Mouse (Mus musculus) heart, embryonic 13.5 days (tissue): ENCODE measurements around the gene Fank1. TPM values are rescaled to one million over a fixed set of nuclear protein-coding genes. Genes with fewer than 3 reads are reported as not detected.

Source experiments
- ATAC-seq: fragments of 200-750 bp; cut with Nextera tagmentation; 2 replicates; pipeline ENCODE4 v1.8.0; 2017; ENCODE audit warnings: moderate TSS enrichment; ENCODE audit not compliant: insufficient number of reproducible peaks, low FRiP score, low TSS enrichment; ENCODE audit errors: extremely low read depth
- H3K27ac ChIP-seq: fragments of 300-500 bp; sonication (generic); replicated peaks from 2 replicates; pipeline ENCODE4 v1.5.1; 2015; ENCODE audit warnings: moderate library complexity, mild to moderate bottlenecking, inconsistent platforms
- H3K27me3 ChIP-seq: fragments of 300-500 bp; sonication (generic); replicated peaks from 2 replicates; pipeline ENCODE4 v1.6.1; 2015; ENCODE audit warnings: mild to moderate bottlenecking, inconsistent platforms
- H3K36me3 ChIP-seq: fragments of 300-500 bp; sonication (generic); 2 replicates; pipeline ENCODE4 v1.6.1; 2015; ENCODE audit warnings: mild to moderate bottlenecking, inconsistent platforms
- H3K4me1 ChIP-seq: fragments of 300-500 bp; sonication (generic); 2 replicates; pipeline ENCODE4 v1.6.1; 2015; ENCODE audit warnings: inconsistent platforms
- H3K4me2 ChIP-seq: fragments of 300-500 bp; sonication (generic); 2 replicates; pipeline ENCODE4 v1.6.1; 2015; ENCODE audit warnings: inconsistent platforms, mild to moderate bottlenecking, moderate library complexity
- H3K4me3 ChIP-seq: fragments of 300-500 bp; sonication (generic); 2 replicates; pipeline ENCODE4 v1.5.1; 2015; ENCODE audit warnings: moderate library complexity, mild to moderate bottlenecking, inconsistent platforms
- H3K9ac ChIP-seq: fragments of 300-500 bp; sonication (generic); 2 replicates; pipeline ENCODE4 v1.6.1; 2015; ENCODE audit warnings: inconsistent platforms, mild to moderate bottlenecking, moderate library complexity
- H3K9me3 ChIP-seq: fragments of 300-500 bp; sonication (generic); 2 replicates; pipeline ENCODE4 v1.6.1; 2016; ENCODE audit warnings: inconsistent platforms
- WGBS: fragments of 180-500 bp; shearing (Covaris S2); methylation state at CpG from one replicate; pipeline ENCODE4 v1.1.7; 2015; ENCODE audit warnings: mixed read lengths; 5-methylcytosine and 5-hydroxymethylcytosine counted together
- polyA plus RNA-seq: library from polyadenylated mRNA; unstranded; fragments of >200 nt; fragmentation: Nextera tagmentation; extraction: Ambion mirVana; gene quantifications from 2 replicates; pipeline ENCODE4 v1.2.1, GENCODE M21; 2015

Fank1 gene
- polyA plus RNA-seq, 1 experiment from 2014 or later: not detected

DNA sequence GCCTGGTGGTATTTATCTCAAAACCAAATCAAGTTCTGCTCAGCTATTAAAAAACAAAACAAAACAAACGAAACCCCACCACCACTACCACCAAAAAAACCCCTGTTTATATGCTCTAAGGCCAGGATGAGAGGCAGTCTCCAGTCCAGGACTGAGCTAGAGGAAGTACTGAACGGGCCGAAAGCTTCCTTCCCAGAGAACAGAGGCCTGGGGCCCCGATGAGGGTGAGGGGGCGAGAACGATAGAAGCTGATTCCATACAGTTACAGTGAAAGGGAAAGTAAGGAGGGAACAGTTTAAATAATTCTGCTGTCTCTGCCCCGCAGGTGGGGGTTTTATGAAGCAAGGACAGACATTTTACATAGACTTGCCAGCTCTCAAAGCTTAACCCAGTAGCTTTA lies 52.9 kb downstream of the Fank1 start:
- H3K9ac ChIP-seq: no peak overlapping the region
- H3K27ac ChIP-seq: no peak overlapping the region
- no peak overlapping the region for H3K4me3 ChIP-seq
- no peaks in the 10 kb centered on the region for H3K36me3 ChIP-seq
- peaks cover 11% of the 10 kb centered on the region for H3K4me1 ChIP-seq
- H3K4me2 ChIP-seq: no peak overlapping the region
- ATAC-seq: no peak
- no peaks in the 10 kb centered on the region for H3K27me3 ChIP-seq
- no peaks in the 10 kb centered on the region for H3K9me3 ChIP-seq
- WGBS: 53% methylated on average over 7 of the region's 7 CpGs

DNA sequence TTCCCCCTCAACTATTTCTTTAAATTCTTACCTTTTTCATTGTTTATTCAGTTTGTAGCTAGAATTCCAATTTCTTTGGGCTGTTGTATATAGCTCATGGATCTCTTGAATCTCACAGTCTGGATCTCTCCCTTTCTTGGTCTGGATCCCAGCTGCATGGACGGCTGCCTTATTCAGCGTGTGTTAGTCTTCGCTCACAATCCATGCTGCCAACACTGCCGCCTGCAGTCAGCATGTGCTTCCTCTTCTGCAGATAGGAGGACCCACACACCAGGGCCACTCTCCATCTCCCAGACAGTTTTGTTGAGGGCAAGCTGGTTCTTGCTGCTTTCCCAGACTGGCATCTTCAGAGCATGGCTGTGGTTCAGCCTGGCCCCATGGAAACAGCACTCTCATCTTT lies 62.9 kb downstream of the Fank1 start:
- H3K4me1 ChIP-seq: no peaks in the 10 kb centered on the region
- no peaks in the 10 kb centered on the region; the same call in 1 of the 2 replicates for H3K27me3 ChIP-seq
- ATAC-seq: no peak
- H3K27ac ChIP-seq: no peak overlapping the region
- H3K4me3 ChIP-seq: no peak overlapping the region
- no peak overlapping the region for H3K9ac ChIP-seq
- 68% methylated on average over 4 of the region's 4 CpGs for WGBS
- 0 out of 2 replicates have a peak, but pooled peaks cover 3% of the 10 kb centered on the region for H3K9me3 ChIP-seq
- H3K36me3 ChIP-seq: no peaks in the 10 kb centered on the region
- H3K4me2 ChIP-seq: no peak overlapping the region

DNA sequence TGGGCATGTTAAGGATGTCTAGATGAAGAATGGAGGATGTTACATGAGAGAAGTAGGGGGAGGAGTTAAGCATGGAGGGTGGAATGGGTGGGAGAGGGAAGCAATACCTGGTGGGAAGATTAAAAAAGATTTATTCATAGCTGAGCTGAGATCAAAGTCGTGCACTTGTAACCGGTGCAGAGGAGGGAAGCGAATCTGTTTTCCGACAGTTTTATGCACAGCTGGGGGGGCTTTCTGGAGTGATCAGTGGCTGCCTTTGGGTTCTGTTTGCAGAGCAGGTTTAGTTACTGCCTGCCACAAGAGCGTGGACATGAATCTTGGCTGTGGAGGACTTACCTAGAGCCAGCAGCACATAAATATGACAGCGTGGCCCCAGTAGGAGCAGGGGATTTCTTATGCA lies 65.4 kb downstream of the Fank1 start:
- Histone ChIP-seq H3K4me1 (no peaks in the 10 kb centered on the region), H3K9me3 (0 out of 2 replicates have a peak, but pooled peaks cover 3% of the 10 kb centered on the region), H3K27ac (no peak overlapping the region), H3K9ac (no peak overlapping the region), H3K36me3 (no peaks in the 10 kb centered on the region), H3K27me3 (no peaks in the 10 kb centered on the region; the same call in 1 of the 2 replicates), H3K4me3 (no peak overlapping the region), H3K4me2 (no peak overlapping the region)
- ATAC-seq: no peak
- 66% methylated on average over 6 of the region's 6 CpGs for WGBS

DNA sequence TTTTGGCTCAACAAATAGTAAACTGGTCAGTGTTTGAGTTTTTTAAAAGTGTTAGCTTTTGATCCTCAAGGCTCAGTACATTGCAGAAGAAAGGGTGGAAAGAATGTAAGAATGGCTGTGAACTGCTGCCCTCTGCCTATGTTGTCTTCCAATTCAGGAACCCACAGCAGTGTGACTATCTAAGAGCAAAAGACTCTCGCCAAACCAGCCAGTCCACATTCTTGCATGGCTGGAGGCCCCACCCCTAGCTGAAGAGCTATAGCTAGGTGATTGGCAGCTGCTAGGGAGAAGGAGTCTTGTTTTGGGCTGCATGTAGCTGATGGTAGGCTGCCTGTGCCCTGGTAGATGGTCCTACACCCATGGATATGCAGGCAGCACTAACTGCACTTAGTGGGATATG lies 70.5 kb downstream of the Fank1 start:
- no peak overlapping the region for H3K4me2 ChIP-seq
- peaks cover 16% of the 10 kb centered on the region for H3K4me1 ChIP-seq
- no peak for ATAC-seq
- no peak overlapping the region for H3K9ac ChIP-seq
- H3K36me3 ChIP-seq: no peaks in the 10 kb centered on the region
- H3K4me3 ChIP-seq: no peak overlapping the region
- 0 out of 2 replicates have a peak, but pooled peaks cover 3% of the 10 kb centered on the region for H3K9me3 ChIP-seq
- no peaks in the 10 kb centered on the region; the same call in 1 of the 2 replicates for H3K27me3 ChIP-seq
- no peak overlapping the region for H3K27ac ChIP-seq
- WGBS: 22% methylated on average over 1 of the region's 1 CpGs

DNA sequence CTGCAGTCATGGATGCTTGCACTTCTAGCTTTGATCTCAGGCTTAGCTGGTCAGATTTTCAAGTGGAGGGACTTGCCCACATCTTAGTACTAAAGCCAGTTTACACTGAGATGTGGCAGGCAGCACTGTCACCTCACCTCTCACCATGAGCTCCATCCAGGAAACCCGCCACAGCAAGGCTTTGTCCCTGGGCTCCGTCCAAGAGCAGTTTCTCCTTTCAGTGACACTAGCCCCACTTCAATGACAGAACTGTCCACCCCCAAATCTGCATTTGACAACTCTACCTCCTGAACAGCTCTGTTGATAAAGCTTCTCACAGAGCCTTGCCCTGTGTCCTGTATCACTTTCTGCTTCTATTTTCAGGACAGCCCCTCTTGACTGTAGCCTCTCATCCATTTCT lies 71.5 kb downstream of the Fank1 start:
- Histone ChIP-seq H3K9me3 (0 out of 2 replicates have a peak, but pooled peaks cover 3% of the 10 kb centered on the region), H3K36me3 (no peaks in the 10 kb centered on the region), H3K4me3 (no peak overlapping the region), H3K9ac (no peak overlapping the region), H3K4me2 (no peak overlapping the region), H3K27ac (peak overlapping the region; percentile 33), H3K27me3 (no peaks in the 10 kb centered on the region), H3K4me1 (peaks cover 20% of the 10 kb centered on the region)
- WGBS: 13% methylated on average over 2 of the region's 2 CpGs
- ATAC-seq: no peak; the same call in 1 of the 2 replicates

DNA sequence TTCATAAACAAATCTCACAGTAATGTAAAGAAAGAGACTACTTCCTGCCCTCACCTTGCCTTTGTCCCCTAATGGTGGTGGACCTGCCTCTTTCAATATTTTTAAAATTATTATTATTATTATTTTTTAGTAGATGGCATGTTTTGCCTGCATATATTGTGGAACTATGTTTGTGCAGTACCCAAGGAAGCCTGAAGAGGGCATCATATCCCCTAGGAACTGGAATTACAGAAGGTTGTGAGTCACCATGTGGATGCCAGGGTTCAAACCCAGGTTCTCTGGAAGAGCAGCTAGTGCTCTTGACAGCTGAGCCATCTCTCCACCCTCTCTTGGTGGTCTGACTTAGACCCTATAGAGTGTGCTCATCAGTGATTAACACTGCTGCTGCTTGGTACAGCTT lies 74.1 kb downstream of the Fank1 start:
- peaks cover 20% of the 10 kb centered on the region for H3K4me1 ChIP-seq
- H3K9ac ChIP-seq: no peak overlapping the region
- no peaks in the 10 kb centered on the region for H3K9me3 ChIP-seq
- no peak overlapping the region for H3K4me3 ChIP-seq
- no peaks in the 10 kb centered on the region for H3K36me3 ChIP-seq
- H3K27ac ChIP-seq: no peak overlapping the region
- H3K4me2 ChIP-seq: no peak overlapping the region
- ATAC-seq: no peak
- no peaks in the 10 kb centered on the region for H3K27me3 ChIP-seq

DNA sequence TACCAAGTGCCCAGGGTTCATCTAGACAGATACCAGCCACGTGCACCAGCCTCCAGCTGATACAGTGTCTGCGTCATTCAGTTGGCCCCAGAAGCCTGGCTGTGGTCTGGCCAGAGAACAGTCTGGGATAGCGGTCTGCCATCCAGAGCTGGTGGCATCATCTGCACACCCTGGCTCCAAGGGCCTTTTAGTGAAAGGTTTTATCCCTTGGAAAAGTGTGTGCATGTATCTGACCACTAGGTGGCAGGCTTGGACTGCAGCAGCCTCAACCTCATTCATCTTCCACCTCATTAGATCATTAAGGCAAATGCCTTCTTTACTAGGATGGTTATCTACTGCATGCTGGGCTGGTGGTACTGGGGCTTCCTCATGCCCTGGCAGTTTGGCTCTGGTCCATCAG lies 79.6 kb downstream of the Fank1 start:
- Histone ChIP-seq H3K36me3 (no peaks in the 10 kb centered on the region), H3K4me3 (no peak overlapping the region), H3K9me3 (no peaks in the 10 kb centered on the region), H3K27ac (no peak overlapping the region), H3K9ac (no peak overlapping the region), H3K27me3 (no peaks in the 10 kb centered on the region), H3K4me1 (0 out of 2 replicates have a peak, but pooled peaks cover 4% of the 10 kb centered on the region), H3K4me2 (no peak overlapping the region)
- 26% methylated on average over 3 of the region's 3 CpGs for WGBS
- ATAC-seq: no peak

DNA sequence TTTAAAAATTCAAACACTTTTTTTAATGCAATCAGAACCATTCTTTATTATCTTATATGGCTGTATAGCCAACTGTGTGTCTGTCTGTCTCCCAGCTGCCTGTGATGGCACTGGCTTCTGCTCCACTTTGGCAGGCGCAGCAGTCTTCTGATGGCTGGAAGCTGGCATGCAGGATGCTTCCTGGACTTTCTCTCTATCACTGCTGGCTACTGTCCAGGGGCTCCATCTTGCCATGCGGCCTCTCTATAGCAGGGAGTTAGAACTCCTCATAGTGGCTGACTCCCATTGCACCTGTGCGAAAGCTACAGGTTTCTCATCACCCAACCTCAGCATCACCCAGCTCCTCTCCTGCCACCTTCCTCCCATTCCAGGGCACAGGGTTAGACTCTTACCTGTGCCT lies 81.8 kb downstream of the Fank1 start:
- WGBS: 73% methylated on average over 3 of the region's 3 CpGs

DNA sequence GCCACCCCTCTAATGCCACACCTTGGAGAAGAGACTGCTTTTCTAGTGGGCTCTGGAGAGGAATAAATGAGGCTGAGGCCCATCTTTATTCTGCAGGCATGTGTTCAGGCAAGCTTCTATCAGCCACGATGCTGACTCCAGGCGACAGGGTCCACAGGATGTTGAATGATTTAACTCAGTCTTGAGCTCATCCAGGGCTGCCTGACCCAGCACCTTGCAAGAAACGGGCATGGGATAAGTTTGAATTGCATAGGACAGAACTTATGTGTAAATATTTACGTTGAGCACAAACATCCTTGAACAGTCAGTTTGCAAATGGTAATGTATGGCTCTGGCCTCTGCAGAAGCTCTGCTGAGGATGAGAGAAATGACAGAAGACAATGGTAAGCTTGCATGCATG lies 82.9 kb downstream of the Fank1 start:
- no peaks in the 10 kb centered on the region for H3K27me3 ChIP-seq
- H3K4me3 ChIP-seq: no peak overlapping the region
- no peak overlapping the region for H3K4me2 ChIP-seq
- WGBS: 64% methylated on average over 4 of the region's 4 CpGs
- no peaks in the 10 kb centered on the region for H3K36me3 ChIP-seq
- no peak overlapping the region for H3K9ac ChIP-seq
- H3K4me1 ChIP-seq: no peaks in the 10 kb centered on the region
- no peak for ATAC-seq
- H3K27ac ChIP-seq: no peak overlapping the region
- no peaks in the 10 kb centered on the region for H3K9me3 ChIP-seq

More for the DNA sequence above, 81.8 kb downstream of the Fank1 start:
- Histone ChIP-seq H3K4me2 (no peak overlapping the region), H3K9me3 (no peaks in the 10 kb centered on the region), H3K4me1 (no peaks in the 10 kb centered on the region), H3K27ac (no peak overlapping the region), H3K9ac (no peak overlapping the region), H3K36me3 (no peaks in the 10 kb centered on the region), H3K27me3 (no peaks in the 10 kb centered on the region), H3K4me3 (no peak overlapping the region)
- no peak for ATAC-seq

DNA sequence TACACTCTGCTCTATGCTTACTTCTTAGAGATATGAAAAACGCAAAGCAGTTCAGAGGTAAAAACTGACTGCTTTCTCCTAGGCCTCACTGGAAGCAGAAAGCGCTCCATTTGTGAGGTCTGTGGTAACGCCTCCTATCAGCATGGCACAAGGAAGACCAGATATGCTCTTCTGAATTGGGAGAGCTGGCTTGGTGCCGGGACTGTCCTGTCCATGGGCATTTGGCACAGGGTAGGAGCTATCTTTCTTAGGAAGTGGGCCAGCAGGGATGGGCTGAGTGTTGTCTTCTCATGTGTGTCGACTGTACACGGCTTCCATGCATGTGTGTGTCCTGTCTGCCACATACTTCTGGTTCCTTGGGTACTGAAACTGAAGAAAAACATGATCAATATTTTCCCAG lies 85.6 kb downstream of the Fank1 start:
- no peak overlapping the region for H3K9ac ChIP-seq
- H3K27ac ChIP-seq: no peak overlapping the region
- no peak overlapping the region for H3K4me2 ChIP-seq
- no peak overlapping the region for H3K4me3 ChIP-seq
- no peaks in the 10 kb centered on the region for H3K36me3 ChIP-seq
- H3K4me1 ChIP-seq: no peaks in the 10 kb centered on the region
- no peaks in the 10 kb centered on the region for H3K27me3 ChIP-seq
- H3K9me3 ChIP-seq: no peaks in the 10 kb centered on the region
- no peak for ATAC-seq
- WGBS: 82% methylated on average over 6 of the region's 6 CpGs

DNA sequence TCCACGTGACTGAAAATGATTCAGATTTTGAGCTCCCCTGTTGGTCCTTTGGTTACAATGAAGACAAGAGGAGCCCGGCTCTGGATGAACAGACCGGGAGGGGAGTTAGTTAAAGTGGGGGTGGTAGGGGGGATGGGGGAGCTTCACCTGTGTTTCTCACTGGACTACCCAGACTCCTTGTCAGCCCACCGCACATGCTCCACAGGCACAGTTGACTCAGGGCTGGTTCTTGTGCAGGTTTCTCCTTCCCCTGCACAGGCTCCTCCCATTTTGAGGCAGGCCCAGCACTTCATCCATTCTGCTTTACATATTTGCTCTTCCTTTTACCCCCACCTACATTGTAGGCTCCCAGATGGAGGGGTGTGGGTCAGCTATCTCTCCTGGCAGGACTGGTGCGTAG lies 86.1 kb downstream of the Fank1 start:
- Histone ChIP-seq H3K27ac (no peak overlapping the region), H3K4me3 (no peak overlapping the region), H3K4me2 (no peak overlapping the region), H3K9ac (no peak overlapping the region), H3K4me1 (no peaks in the 10 kb centered on the region), H3K36me3 (no peaks in the 10 kb centered on the region), H3K9me3 (no peaks in the 10 kb centered on the region), H3K27me3 (no peaks in the 10 kb centered on the region)
- ATAC-seq: no peak
- 79% methylated on average over 5 of the region's 5 CpGs for WGBS

DNA sequence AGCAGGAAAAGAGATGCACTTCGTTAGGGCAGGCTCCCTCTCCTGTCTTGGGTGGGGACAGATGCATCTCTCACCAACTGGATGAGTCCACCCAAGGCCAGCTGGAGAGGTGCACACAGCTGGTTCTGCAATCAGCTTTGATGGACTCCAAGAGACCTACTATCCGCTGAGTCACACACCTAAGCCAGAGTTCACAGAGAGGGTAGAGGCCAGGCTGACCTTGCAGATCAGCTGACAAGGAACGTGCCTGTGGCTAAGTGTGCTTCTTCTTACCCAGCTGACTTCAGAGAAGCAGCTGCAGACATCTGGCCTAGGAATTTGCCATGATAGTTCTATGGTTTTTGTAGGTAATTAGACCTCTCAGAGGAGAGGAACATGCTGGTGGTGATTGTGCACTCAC lies 86.5 kb downstream of the Fank1 start:
- H3K4me1 ChIP-seq: no peaks in the 10 kb centered on the region
- H3K27ac ChIP-seq: no peak overlapping the region
- H3K9ac ChIP-seq: no peak overlapping the region
- no peaks in the 10 kb centered on the region for H3K9me3 ChIP-seq
- H3K4me2 ChIP-seq: no peak overlapping the region
- no peaks in the 10 kb centered on the region for H3K27me3 ChIP-seq
- ATAC-seq: no peak
- WGBS: 53% methylated on average over 3 of the region's 3 CpGs
- no peaks in the 10 kb centered on the region for H3K36me3 ChIP-seq
- H3K4me3 ChIP-seq: no peak overlapping the region
